Mouse (Mus musculus): ENCODE measurements around the gene Srsf6. TPM values are rescaled to one million over a fixed set of nuclear protein-coding genes. Genes with fewer than 3 reads are reported as not detected.
"Not testable (repeated sequence)": the region's sequence is repeated elsewhere in the genome, so short reads cannot be mapped to it uniquely, and the experiment has no call there.

Gene Srsf6
- polyA plus RNA-seq (2012; rRNA removed) = 58.7 and 64.6 TPM in 2 replicates

GRCm38 (mm10) chr2:162931123-162931673 is at the start of gene Srsf6:
Srsf6 (plus strand) TSS chr2:162931528.
- Histone ChIP-seq H3K4me1 (ENCODE audit: control insufficient read depth, insufficient read depth, low read length) (peaks cover 6% of the 10 kb centered on the region), H3K4me3 (ENCODE audit: insufficient read depth, low read depth, low read length) (peak within 1 kb of the TSS; percentile 92), H3K27me3 (replicated peaks; ENCODE audit: control insufficient read depth, insufficient read depth, low read length) (no peaks in the 10 kb centered on the region), H3K36me3 (ENCODE audit: control insufficient read depth, insufficient read depth, low read length) (peaks cover 8% of the 10 kb centered on the region), H3K27ac (ENCODE audit: insufficient read depth, low read depth, low read length) (peak within 1 kb of the TSS; percentile 96)
- WGBS = under 1% methylated on average over 67 of the region's 68 CpGs
- peak; percentile 96 for DNase-seq
- no peak for TF ChIP-seq CTCF (conservative IDR thresholded peaks at IDR 0.05; ENCODE audit: insufficient read depth, insufficient read length, low read depth, low read length)
- peak; percentile 75 for TF ChIP-seq POLR2A (IDR thresholded peaks at IDR 0.05; ENCODE audit: low read depth, low read length)

DNA sequence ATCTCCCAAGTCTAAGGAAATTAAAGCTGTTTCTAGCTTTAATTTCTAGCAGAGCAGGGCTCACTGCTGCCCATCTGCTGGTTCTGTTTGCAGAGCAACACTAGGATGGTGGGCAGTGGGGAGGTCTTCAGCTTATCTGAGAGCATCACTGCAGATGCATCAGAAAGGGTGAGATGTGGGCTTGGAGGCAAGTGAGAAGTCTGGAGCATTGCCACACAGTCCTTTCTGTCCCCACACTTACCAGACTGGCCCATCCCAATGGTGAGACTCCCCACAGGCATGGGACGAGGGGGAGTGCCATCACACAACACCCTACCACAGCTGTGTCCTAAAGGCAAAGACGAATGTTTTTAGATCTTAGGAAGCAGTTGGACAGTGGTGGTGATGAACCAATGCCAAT is 47.2 kb upstream of the Srsf6 start:
- 62% methylated on average over 2 of the region's 2 CpGs for WGBS
- Histone ChIP-seq H3K27me3 (replicated peaks; ENCODE audit: control insufficient read depth, insufficient read depth, low read length) (no peaks in the 10 kb centered on the region), H3K4me1 (ENCODE audit: control insufficient read depth, insufficient read depth, low read length) (no peaks in the 10 kb centered on the region), H3K4me3 (ENCODE audit: insufficient read depth, low read depth, low read length) (no peak overlapping the region), H3K27ac (ENCODE audit: insufficient read depth, low read depth, low read length) (no peak overlapping the region), H3K36me3 (ENCODE audit: control insufficient read depth, insufficient read depth, low read length) (no peaks in the 10 kb centered on the region)
- DNase-seq = no peak
- TF ChIP-seq CTCF (conservative IDR thresholded peaks at IDR 0.05; ENCODE audit: insufficient read depth, insufficient read length, low read depth, low read length) (no peak), POLR2A (IDR thresholded peaks at IDR 0.05; ENCODE audit: low read depth, low read length) (no peak)

DNA sequence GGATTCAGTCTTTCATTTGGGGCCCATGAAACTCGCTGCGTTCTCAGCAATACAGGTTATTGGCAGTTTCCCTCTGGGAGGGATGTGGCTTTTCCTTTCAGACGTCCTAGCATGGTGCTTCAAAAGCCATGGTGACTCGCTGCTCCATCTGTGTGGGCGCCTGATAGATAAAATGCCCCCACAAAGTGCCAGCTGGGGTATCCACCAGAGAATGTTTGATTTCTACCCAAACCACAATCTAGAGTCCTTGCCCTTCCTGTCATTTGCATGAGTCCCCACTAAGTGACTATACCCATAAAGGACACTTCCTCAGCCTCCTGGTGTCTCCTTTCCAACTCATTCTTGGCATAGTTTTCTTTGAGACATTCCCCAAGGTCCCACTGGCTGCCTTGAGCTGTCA is 44.2 kb upstream of the Srsf6 start:
- Histone ChIP-seq H3K27me3 (replicated peaks; ENCODE audit: control insufficient read depth, insufficient read depth, low read length) (no peaks in the 10 kb centered on the region), H3K36me3 (ENCODE audit: control insufficient read depth, insufficient read depth, low read length) (no peaks in the 10 kb centered on the region), H3K4me3 (ENCODE audit: insufficient read depth, low read depth, low read length) (no peak overlapping the region), H3K27ac (ENCODE audit: insufficient read depth, low read depth, low read length) (no peak overlapping the region), H3K4me1 (ENCODE audit: control insufficient read depth, insufficient read depth, low read length) (no peaks in the 10 kb centered on the region)
- WGBS = 79% methylated on average over 5 of the region's 5 CpGs
- TF ChIP-seq CTCF (conservative IDR thresholded peaks at IDR 0.05; ENCODE audit: insufficient read depth, insufficient read length, low read depth, low read length) = no peak
- no peak for TF ChIP-seq POLR2A (IDR thresholded peaks at IDR 0.05; ENCODE audit: low read depth, low read length)
- DNase-seq = no peak

- TF ChIP-seq POLR2A (IDR thresholded peaks at IDR 0.05; ENCODE audit: low read depth, low read length) (no peak), CTCF (conservative IDR thresholded peaks at IDR 0.05; ENCODE audit: insufficient read depth, insufficient read length, low read depth, low read length) (no peak)
- Histone ChIP-seq H3K36me3 (ENCODE audit: control insufficient read depth, insufficient read depth, low read length) (no peaks in the 10 kb centered on the region), H3K4me3 (ENCODE audit: insufficient read depth, low read depth, low read length) (no peak overlapping the region), H3K4me1 (ENCODE audit: control insufficient read depth, insufficient read depth, low read length) (no peaks in the 10 kb centered on the region), H3K27me3 (replicated peaks; ENCODE audit: control insufficient read depth, insufficient read depth, low read length) (no peaks in the 10 kb centered on the region), H3K27ac (ENCODE audit: insufficient read depth, low read depth, low read length) (no peak overlapping the region)
- no peak for DNase-seq
- whole genome bisulfite sequencing = 80% methylated on average over 8 of the region's 8 CpGs
Observed at GRCm38 (mm10) chr2:162888677-162889076, 42.7 kb upstream of the Srsf6 start.

GRCm38 (mm10) chr2:162889191-162889590 is 42.1 kb upstream of the Srsf6 start:
- no peaks in the 10 kb centered on the region for H3K4me1 ChIP-seq (ENCODE audit: control insufficient read depth, insufficient read depth, low read length)
- H3K27me3 ChIP-seq (replicated peaks; ENCODE audit: control insufficient read depth, insufficient read depth, low read length) = no peaks in the 10 kb centered on the region
- H3K4me3 ChIP-seq (ENCODE audit: insufficient read depth, low read depth, low read length) = no peak overlapping the region
- TF ChIP-seq POLR2A (IDR thresholded peaks at IDR 0.05; ENCODE audit: low read depth, low read length) (no peak), CTCF (conservative IDR thresholded peaks at IDR 0.05; ENCODE audit: insufficient read depth, insufficient read length, low read depth, low read length) (no peak)
- DNase-seq = no peak
- 80% methylated on average over 7 of the region's 7 CpGs for WGBS
- H3K27ac ChIP-seq (ENCODE audit: insufficient read depth, low read depth, low read length) = no peak overlapping the region
- H3K36me3 ChIP-seq (ENCODE audit: control insufficient read depth, insufficient read depth, low read length) = no peaks in the 10 kb centered on the region

GRCm38 (mm10) chr2:162889731-162890130 is 41.6 kb upstream of the Srsf6 start:
- H3K27ac ChIP-seq (ENCODE audit: insufficient read depth, low read depth, low read length) = no peak overlapping the region
- H3K4me1 ChIP-seq (ENCODE audit: control insufficient read depth, insufficient read depth, low read length) = no peaks in the 10 kb centered on the region
- TF ChIP-seq POLR2A (IDR thresholded peaks at IDR 0.05; ENCODE audit: low read depth, low read length) (no peak), CTCF (conservative IDR thresholded peaks at IDR 0.05; ENCODE audit: insufficient read depth, insufficient read length, low read depth, low read length) (no peak)
- no peaks in the 10 kb centered on the region for H3K36me3 ChIP-seq (ENCODE audit: control insufficient read depth, insufficient read depth, low read length)
- H3K4me3 ChIP-seq (ENCODE audit: insufficient read depth, low read depth, low read length) = no peak overlapping the region
- WGBS = 84% methylated on average over 12 of the region's 12 CpGs
- DNase-seq = no peak
- H3K27me3 ChIP-seq (replicated peaks; ENCODE audit: control insufficient read depth, insufficient read depth, low read length) = no peaks in the 10 kb centered on the region

GRCm38 (mm10) chr2:162892979-162893378 is 38.3 kb upstream of the Srsf6 start:
- WGBS = 54% methylated on average over 3 of the region's 3 CpGs
- not testable (repeated sequence) for DNase-seq

DNA sequence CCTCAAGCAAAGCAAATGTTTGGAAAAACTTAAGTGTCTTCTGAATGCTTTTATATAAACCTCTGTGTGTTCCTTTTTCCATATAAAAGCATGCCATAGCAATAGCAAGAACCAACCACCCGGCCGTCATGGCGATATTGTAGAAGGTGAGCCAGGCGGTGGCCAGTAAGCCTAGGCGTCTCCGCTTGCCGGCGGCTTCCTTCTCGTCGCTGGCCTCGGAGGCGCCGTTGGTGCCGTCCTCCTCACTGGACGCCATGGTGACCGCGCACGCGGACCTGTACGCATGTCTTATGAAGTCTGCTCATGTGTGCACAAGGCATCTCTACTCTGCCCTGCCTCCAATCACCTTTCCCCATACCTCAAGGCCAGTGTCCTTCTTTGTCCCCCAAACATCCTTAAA is 32.1 kb upstream of the Srsf6 start:
- H3K4me3 ChIP-seq (ENCODE audit: insufficient read depth, low read depth, low read length); H3K4me1 ChIP-seq (ENCODE audit: control insufficient read depth, insufficient read depth, low read length); H3K27ac ChIP-seq (ENCODE audit: insufficient read depth, low read depth, low read length); DNase-seq; H3K27me3 ChIP-seq (replicated peaks; ENCODE audit: control insufficient read depth, insufficient read depth, low read length); H3K36me3 ChIP-seq (ENCODE audit: control insufficient read depth, insufficient read depth, low read length): not testable (repeated sequence)
- 92% methylated on average over 20 of the region's 20 CpGs for WGBS

More at GRCm38 (mm10) chr2:162892979-162893378, 38.3 kb upstream of the Srsf6 start:
- H3K27me3 ChIP-seq (replicated peaks; ENCODE audit: control insufficient read depth, insufficient read depth, low read length); H3K4me1 ChIP-seq (ENCODE audit: control insufficient read depth, insufficient read depth, low read length); H3K36me3 ChIP-seq (ENCODE audit: control insufficient read depth, insufficient read depth, low read length); H3K27ac ChIP-seq (ENCODE audit: insufficient read depth, low read depth, low read length); H3K4me3 ChIP-seq (ENCODE audit: insufficient read depth, low read depth, low read length): not testable (repeated sequence)

All from kidney, adult 2 months (tissue).